Mouse (Mus musculus) naive thymus-derived CD4-positive, alpha-beta T cell, adult 2 months (primary cell): ENCODE results near the gene Ascl5.

Source experiments
- DNase-seq: peaks from one replicate; pipeline ENCODE4 v3.0.0-alpha.2; 2011; ENCODE audit warnings: low read depth

Gene Ascl5

GRCm38 (mm10) chr1:136050312-136051012 is at the start of gene Ascl5:
Gene Ascl5, plus strand, starts transcription at chr1:136050804.
- no peak for DNase-seq

DNA sequence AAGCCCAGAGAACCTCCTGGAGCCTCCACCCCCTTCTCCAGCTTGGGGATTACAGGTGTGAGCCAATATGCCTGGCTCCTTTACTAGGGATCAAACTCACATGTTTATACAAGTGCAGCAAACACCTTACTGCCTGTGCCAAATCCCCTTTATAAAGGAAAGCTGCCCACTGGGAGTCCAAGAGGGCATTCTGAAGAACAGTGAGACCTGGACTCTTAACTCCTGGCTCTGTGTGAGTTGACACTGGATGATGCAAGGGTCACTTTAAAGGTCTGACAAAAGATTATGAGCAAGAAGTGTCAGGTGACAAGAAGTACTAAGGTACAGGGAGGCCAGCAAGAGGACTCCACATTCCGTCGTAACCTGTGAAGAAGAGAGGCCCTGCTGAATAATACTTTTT is 49.2 kb upstream of the Ascl5 start:
- no peak for DNase-seq

GRCm38 (mm10) chr1:136006292-136006748 is 44.3 kb upstream of the Ascl5 start, which contains the start of gene Igfn1:
Gene Igfn1, minus strand, starts transcription at chr1:136006342.
- DNase-seq: no peak

- peak; percentile 18 for DNase-seq
These were observed 43.1 kb upstream of the Ascl5 start, which contains the start of gene Tmem9 for GRCm38 (mm10) chr1:136007211-136008158. Gene Tmem9, plus strand, starts transcription at chr1:136008150.

- no peak for DNase-seq
These were observed 42.5 kb upstream of the Ascl5 start for GRCm38 (mm10) chr1:136008159-136008533.

DNA sequence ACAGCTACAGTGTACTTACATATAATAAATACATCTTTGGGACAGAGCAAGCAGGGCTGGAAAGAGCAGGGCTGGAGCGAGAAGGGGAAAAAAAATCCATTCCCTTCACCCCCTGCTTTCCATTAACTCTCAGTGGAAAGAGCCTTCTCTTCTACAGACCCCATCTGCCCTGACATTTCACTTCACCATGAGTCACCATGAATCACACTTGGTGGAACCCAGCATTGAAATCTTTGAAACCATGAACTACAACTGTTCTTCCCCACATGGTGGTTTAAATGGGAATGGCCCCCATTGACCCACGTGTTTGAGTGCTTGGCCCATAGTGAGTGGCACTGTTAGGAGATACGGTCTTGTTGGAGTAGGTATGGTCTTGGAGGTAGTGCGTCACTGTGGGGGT is 40.4 kb upstream of the Ascl5 start:
- no peak for DNase-seq

DNA sequence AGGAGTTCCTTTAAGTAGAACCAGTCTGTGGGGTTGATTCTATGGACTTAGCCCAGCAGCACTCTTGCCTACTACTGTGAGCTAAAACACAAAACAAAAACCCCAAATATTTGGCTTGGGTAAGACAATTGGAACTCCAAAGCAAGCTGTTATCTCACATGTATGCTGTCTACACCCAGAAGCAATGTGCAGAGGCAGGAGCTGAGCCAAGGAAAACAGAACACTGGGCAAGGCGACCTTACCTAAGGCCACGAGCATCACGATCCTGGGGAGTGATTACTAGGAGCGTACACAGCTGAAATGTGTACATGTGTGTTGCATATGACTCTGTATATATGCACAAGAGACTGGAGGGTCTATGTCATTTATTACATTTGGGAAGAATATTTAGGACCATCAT is 37.1 kb upstream of the Ascl5 start:
- DNase-seq: no peak

DNA sequence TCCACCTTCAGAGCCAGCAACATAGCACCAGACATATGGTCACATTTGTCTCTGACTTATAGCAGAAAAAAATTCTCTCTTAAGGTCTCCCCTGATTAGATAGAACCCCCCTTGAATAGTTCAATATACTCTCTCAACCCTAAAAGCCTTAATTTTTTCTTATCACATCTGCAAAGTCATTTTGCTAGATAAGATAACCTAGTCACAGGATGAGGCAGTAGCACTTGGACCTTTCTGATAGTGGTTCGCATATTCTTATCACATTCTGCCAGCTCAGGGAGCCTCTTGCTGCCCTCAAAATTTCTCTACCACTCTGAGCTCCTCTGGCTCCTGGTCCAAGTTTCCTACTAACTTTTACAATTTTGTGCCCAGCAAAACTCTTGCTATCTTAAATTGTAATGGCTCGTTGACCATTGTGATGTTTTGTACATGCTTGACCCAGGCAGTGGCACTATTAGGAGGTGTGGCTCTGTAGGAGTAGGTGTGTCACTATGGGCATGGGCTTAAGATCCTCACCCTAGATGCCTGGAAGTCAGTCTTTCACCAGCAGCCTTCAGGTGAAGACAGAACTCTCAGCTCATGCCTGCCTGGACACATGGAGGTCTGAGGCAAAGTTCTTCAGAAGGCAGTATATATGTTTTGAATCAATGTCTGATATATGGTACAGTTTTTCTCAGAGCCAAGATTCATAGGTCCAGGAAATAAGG is 35.7 kb upstream of the Ascl5 start:
- DNase-seq: no peak

DNA sequence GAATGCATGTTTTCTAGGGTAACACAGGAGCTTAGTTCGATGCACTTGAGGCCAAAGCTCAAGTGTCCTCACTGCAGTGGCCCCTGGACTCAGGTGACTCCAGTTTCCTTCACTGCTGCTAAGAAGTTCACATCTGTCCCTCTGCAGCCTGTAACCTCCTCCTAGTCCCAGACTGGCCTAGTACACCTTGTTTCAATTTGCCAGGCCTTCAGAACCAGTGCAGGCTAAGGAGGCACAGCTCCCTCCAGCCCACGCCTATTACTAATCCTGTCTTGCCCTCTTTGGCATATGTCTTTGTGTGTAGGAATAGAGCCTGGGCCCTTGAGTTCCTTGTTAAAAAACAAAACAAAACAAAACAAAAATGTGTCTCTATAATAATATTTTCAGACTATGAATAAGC is 33.3 kb upstream of the Ascl5 start:
- no peak for DNase-seq

DNA sequence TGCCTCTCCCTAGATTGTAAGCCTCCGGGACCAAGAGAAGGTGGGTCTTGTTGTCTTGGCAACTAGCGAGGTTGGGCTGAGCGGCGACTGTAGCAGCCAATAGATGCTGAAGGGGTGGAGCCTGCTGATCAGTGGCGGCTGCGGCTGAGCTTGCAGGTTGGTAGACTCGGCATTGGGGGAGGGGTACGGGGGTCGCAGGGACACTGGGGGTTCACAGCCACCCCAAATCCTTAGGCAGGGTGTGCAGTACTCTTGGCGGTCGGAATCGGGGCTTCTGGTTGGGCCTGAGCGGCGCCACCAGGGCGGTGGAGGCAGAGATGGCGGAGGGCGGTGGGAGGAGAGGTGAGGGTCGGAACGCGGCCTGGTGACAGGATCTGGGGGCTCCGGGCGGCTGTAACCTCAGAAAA is 32.7 kb upstream of the Ascl5 start:
- peak; percentile 88 for DNase-seq

- DNase-seq: peak; percentile 53
These were observed 32.0 kb upstream of the Ascl5 start for GRCm38 (mm10) chr1:136018390-136019189.

DNA sequence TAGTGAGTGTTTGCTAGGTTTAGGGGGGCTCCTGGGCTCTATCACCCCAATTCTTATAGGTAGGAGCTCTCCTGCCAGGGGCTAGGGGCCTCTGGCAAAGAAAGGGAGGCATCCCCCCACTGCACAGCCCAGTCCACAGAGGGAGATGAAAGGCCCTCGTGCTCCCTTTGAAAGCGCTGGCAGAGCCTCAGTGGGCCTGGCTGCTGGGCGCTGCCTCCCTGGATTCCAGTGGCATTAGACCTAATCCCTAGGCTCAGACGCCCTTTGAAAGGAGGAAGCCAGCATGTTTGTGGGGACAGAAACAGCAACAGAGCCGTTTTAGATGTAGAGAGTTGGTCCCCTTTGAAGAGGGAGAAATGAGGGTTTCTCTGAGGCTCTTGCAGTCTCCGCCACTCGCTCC is 20.4 kb upstream of the Ascl5 start:
- no peak for DNase-seq

GRCm38 (mm10) chr1:136031697-136032096 is 18.9 kb upstream of the Ascl5 start:
- DNase-seq: no peak

DNA sequence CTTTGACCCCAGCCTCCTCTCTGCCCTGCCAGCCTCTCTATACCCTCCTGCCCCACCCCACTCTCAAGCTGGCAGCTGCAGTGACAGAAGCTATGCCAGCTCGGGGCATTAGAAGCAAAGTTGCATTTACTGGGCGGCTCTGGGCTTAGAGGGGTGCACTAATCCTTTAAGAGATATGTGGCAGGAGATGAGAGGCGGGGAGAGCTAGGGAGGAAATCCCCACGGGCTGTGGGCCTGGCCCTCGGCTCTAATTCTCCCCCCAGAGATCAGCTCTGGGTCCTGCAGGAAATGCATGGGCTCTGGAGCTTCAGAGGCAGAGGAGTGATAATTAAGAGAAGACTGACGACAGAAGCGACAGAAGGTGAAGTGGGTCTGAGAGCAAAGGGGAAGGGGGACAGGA is 17.6 kb upstream of the Ascl5 start:
- no peak for DNase-seq

DNA sequence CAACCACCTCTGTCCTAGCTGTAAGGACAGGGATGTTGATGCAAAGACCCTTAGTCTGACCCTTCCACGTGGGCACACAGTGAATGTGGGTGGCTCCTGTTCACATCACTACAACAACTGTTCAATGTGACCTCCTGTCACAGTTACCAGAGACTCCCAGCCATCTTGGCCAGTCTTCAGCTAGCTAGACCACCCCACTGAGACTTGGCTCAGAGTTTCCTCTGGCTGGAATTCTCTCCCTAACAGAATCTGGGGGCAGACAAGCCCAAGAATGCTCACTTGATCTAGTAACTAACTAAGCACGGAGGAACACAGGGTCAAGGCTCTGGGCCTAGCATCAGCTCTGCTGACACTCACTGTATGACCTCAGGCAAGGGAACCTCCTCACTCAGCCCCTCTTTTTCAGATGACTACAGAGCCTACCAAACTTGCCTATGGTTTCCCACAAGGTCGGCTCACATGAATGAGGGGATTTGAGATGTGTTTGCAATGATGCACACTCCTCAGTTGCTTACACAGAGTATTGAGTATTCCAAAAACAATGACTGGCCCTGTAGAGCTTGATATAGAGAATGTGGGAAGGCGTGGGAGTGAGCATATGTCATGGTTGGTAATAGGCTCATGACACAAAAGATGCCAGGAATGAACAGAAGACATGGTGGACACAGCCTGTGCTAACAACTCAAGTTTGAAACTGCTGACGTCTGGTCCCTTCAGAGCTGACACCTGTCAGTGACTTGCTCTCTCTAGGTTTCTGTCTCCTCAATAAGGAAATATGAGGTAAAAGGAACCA is 11.7 kb upstream of the Ascl5 start:
- no peak for DNase-seq

DNA sequence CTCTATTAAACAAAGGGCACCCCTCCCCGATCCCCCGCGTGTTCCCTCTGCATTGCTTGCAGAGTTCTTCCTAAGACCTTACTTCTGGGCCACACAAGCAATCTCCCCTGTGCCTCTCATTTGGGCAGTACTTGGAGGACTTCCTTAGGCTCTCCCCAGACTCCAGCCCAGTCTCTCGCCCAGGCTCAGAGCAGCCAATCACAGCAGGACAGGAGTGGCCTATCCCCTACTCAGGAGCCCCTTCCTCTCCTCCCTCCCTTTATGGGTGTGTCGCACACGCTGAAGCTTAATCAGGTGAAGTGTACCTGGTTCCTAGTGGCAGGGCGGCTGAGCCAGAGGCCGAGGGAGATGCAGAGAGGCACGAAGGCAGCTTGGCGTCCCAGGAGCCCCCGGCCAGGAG is 10.2 kb upstream of the Ascl5 start:
- no peak for DNase-seq

- no peak for DNase-seq
These were observed 9.7 kb upstream of the Ascl5 start for GRCm38 (mm10) chr1:136040874-136041273.

DNA sequence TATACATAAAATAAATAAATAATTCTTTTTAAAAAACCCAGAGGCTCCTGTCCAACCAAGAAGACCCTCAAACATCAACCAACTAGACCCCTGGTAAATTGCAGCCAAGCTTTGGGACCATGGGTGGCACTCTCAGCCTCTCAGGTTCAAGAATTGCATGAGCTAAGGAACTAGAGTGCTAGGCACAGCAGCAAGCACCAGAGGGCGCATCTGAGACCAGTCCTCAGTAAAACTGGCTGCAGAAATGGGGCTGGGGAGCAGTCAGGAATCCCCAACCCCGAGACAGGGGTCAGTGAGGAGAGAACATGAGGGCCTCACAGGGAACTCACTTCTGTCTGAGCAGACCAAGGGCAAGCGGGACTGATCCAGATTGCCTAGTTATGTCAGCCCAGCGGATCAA is 4.8 kb upstream of the Ascl5 start:
- peak; percentile 69 for DNase-seq

- DNase-seq: peak; percentile 23
These were observed 3.2 kb upstream of the Ascl5 start for GRCm38 (mm10) chr1:136047432-136047831.

GRCm38 (mm10) chr1:136047894-136048293 is 2.7 kb upstream of the Ascl5 start:
- no peak for DNase-seq

DNA sequence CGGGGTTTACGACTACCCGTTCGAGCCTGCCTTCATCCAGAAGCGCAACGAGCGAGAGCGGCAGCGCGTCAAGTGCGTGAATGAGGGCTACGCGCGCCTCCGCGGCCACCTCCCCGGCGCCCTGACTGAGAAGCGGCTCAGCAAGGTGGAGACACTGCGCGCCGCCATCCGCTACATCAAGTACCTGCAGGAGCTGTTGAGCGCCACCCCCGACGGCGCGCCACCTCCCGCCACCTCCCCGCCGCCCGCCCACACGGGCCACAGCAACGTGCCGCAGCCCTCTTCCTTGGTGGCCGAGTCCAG is 360 bp downstream of the Ascl5 start:
- peak; percentile 29 for DNase-seq
